Mouse (Mus musculus): ENCODE measurements around the gene Snrnp70. TPM values are rescaled to one million over a fixed set of nuclear protein-coding genes. Genes with fewer than 3 reads are reported as not detected.
"Not testable (repeated sequence)": the region's sequence is repeated elsewhere in the genome, so short reads cannot be mapped to it uniquely, and the experiment has no call there.

Snrnp70 gene
- polyA plus RNA-seq, 1 experiment from 2014 or later = 88.2 TPM

DNA sequence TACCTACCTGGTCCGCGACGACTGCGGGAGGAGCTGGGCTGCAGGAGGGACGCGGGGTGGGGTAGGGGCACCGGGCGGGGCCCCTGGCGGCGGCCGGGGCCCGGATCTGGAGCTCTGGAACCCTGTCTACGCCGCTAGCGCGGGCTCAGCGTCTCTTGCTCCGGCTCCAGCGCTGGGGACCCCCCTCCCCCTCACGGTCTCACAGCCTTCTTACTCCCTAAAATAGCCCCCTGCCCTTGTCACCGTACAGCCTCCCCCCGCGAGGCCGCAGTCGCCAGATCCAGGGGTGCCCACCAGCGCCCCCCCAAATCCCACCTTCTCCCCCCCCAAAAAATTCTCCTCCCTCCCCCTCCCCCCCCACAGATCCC lies 28.9 kb downstream of the Snrnp70 start, which contains the start of gene Ppfia3:
Gene Ppfia3 (minus strand): TSS at position 368 of the 368 bp plus-strand sequence.
- Histone ChIP-seq H3K27me3 (ENCODE audit: insufficient read depth, low read length) (peaks cover 60% of the 10 kb centered on the region), H3K9me3 (ENCODE audit: low read depth, low read length) (no peaks in the 10 kb centered on the region), H3K4me1 (ENCODE audit: insufficient read depth) (peaks cover 13% of the 10 kb centered on the region; the same call in 1 of the 2 replicates), H3K9ac (peak within 1 kb of the TSS; percentile 60), H3K36me3 (ENCODE audit: insufficient read depth) (no peaks in the 10 kb centered on the region), H3K27ac (ENCODE audit: low read depth) (peak within 1 kb of the TSS; percentile 34; the same call in 1 of the 2 replicates), H3K4me2 (peak within 1 kb of the TSS; percentile 98), H3K4me3 (ENCODE audit: low read depth, low read length) (peak within 1 kb of the TSS; percentile 57)
- no peak for TF ChIP-seq CTCF (IDR thresholded peaks at IDR 0.05; ENCODE audit: low read depth)
- WGBS = under 1% methylated on average over 26 of the region's 26 CpGs
- peak; percentile 21; the same call in 1 of the 2 replicates for ATAC-seq (ENCODE audit: insufficient read depth)
- peak; percentile 52 for DNase-seq

GRCm38 (mm10) chr7:45365742-45366651 lies 29.5 kb downstream of the Snrnp70 start:
- Histone ChIP-seq H3K27me3 (ENCODE audit: insufficient read depth, low read length) (peaks cover 66% of the 10 kb centered on the region), H3K9me3 (ENCODE audit: low read depth, low read length) (no peaks in the 10 kb centered on the region), H3K4me2 (peak overlapping the region; percentile 98), H3K36me3 (ENCODE audit: insufficient read depth) (no peaks in the 10 kb centered on the region), H3K4me1 (ENCODE audit: insufficient read depth) (peaks cover 14% of the 10 kb centered on the region; the same call in 1 of the 2 replicates), H3K27ac (ENCODE audit: low read depth) (no peak overlapping the region), H3K9ac (peak overlapping the region; percentile 60), H3K4me3 (ENCODE audit: low read depth, low read length) (peak overlapping the region; percentile 57)
- DNase-seq = peak; percentile 71
- no peak for ATAC-seq (ENCODE audit: insufficient read depth)
- 0 out of 2 replicates have a peak, but pooled peaks have one; percentile 15 for TF ChIP-seq CTCF (IDR thresholded peaks at IDR 0.05; ENCODE audit: low read depth)
- WGBS = 4% methylated on average over 33 of the region's 35 CpGs

DNA sequence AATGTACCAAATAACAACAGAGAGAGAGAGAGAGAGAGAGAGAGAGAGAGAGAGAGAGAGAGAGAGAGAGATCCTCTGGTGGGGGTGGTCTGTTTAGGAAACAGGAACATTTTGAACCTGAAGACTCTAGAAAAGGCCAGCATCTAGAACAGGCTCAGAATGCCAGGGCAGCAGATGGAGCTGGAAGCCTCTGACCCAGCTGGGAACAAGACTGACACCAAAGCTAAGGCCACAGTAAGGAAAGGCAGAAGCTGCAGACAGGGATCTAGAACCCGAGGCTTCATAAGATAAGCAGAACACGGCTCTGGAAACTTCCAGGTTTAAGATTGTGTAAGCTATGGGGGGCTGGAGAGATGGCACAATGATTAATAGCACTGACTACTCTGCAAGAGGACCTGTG lies 31.6 kb downstream of the Snrnp70 start:
- Histone ChIP-seq H3K4me3 (ENCODE audit: low read depth, low read length) (no peak overlapping the region), H3K4me1 (ENCODE audit: insufficient read depth) (peaks cover 14% of the 10 kb centered on the region; the same call in 1 of the 2 replicates), H3K36me3 (ENCODE audit: insufficient read depth) (no peaks in the 10 kb centered on the region), H3K27me3 (ENCODE audit: insufficient read depth, low read length) (peaks cover 62% of the 10 kb centered on the region), H3K9ac (no peak overlapping the region), H3K9me3 (ENCODE audit: low read depth, low read length) (no peaks in the 10 kb centered on the region), H3K4me2 (no peak overlapping the region), H3K27ac (ENCODE audit: low read depth) (no peak overlapping the region)
- TF ChIP-seq CTCF (IDR thresholded peaks at IDR 0.05; ENCODE audit: low read depth) = no peak
- no peak for DNase-seq
- 65% methylated on average over 2 of the region's 2 CpGs for WGBS
- ATAC-seq (ENCODE audit: insufficient read depth) = no peak

DNA sequence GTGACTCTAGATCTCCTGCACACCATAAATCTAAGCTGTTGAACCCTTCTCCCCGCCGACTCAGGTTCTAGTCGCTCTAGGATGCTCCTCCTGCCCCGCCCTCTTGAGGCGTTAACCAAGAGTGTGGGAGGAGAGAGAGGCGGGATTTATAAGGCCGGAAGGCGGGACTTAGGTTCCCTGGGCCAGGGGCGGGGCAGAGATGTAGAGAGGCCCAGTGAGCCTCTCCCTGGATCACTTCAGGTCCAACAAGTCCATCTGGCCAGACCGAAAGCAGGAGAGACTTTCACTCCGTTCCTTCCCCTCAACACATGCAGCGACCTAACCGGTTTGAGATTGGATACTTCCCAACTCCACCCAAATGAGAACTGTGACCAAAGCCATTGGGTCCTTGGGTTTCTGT lies 32.7 kb downstream of the Snrnp70 start:
- Histone ChIP-seq H3K27ac (ENCODE audit: low read depth) (no peak overlapping the region), H3K27me3 (ENCODE audit: insufficient read depth, low read length) (peaks cover 56% of the 10 kb centered on the region), H3K4me2 (no peak overlapping the region), H3K9me3 (ENCODE audit: low read depth, low read length) (no peaks in the 10 kb centered on the region), H3K36me3 (ENCODE audit: insufficient read depth) (no peaks in the 10 kb centered on the region), H3K4me3 (ENCODE audit: low read depth, low read length) (no peak overlapping the region), H3K4me1 (ENCODE audit: insufficient read depth) (peaks cover 14% of the 10 kb centered on the region; the same call in 1 of the 2 replicates), H3K9ac (no peak overlapping the region)
- TF ChIP-seq CTCF (IDR thresholded peaks at IDR 0.05; ENCODE audit: low read depth) = no peak
- DNase-seq (peak; percentile 79), ATAC-seq (ENCODE audit: insufficient read depth) (no peak)
- 6% methylated on average over 13 of the region's 13 CpGs for WGBS

DNA sequence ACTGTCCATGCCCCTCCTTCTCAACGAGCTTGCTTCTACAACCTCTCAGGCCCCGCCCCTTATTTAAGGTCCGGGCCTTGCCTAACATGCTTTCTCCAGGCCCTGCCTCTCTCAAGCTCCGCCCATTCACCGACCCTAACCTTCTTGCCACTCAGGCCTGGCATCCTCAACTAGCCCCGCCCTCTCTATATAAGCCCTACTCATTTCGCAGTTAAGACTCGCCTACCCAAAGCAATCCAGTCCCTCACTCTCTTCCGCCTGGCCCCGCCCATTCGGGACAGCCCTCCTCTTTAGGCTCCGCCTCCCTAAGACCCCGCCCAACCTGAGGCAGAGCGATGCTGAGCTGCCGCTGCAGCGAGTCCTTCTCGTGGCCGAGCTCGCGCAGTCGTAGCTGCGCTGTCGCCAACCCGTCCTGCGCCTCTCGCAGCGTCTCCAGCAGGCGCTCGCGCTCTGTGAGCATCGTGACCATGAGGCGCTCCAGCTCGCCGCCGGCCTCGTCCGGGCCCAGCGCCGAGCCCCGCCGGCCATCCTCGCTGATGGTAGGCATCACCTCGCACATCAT lies 34.2 kb downstream of the Snrnp70 start:
- TF ChIP-seq CTCF (IDR thresholded peaks at IDR 0.05; ENCODE audit: low read depth) = no peak
- ATAC-seq (ENCODE audit: insufficient read depth) (peak; percentile 84), DNase-seq (peak; percentile 94)
- Histone ChIP-seq H3K27ac (ENCODE audit: low read depth) (no peak overlapping the region), H3K4me2 (peak overlapping the region; percentile 89), H3K27me3 (ENCODE audit: insufficient read depth, low read length) (peaks cover 53% of the 10 kb centered on the region), H3K36me3 (ENCODE audit: insufficient read depth) (no peaks in the 10 kb centered on the region), H3K4me1 (ENCODE audit: insufficient read depth) (peaks cover 13% of the 10 kb centered on the region; the same call in 1 of the 2 replicates), H3K4me3 (ENCODE audit: low read depth, low read length) (peak overlapping the region; percentile 42), H3K9me3 (ENCODE audit: low read depth, low read length) (no peaks in the 10 kb centered on the region), H3K9ac (peak overlapping the region; percentile 48)
- WGBS = under 1% methylated on average over 43 of the region's 43 CpGs

DNA sequence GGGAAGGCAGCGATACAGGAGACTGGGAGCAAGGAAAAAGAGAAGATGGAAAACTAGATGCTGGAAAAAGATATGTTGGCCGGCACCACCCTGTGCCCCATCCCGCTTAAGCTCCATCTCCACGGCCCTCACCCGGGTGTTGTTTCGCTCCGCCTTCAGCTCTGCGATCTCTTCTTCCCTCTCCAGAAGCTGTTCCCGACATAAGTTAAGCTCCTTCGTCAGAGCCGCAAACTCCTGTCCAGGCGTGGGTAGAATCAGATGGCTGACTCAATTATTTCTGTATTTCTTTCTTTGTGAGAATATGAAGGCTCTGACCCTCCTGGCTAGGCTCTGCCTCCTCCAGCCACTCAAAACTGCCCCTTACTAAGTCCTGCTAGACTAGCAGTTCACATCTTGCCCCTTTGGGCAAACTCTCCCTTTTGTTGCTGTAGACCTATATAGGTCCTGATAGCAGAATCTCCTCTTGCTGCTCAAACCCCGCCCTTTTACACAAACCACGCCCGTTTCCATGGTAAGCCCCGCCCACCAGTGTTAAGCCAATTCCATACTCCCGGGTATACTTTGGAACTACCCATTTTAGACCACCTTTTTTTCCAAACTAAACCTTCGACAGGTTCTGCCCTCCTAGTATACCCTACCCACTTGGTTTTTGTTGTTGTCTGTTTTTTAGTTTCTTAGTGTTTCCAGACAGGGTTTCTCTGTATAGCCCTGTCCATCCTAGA lies 35.0 kb downstream of the Snrnp70 start:
- Histone ChIP-seq H3K4me1 (ENCODE audit: insufficient read depth) (peaks cover 7% of the 10 kb centered on the region; the same call in 1 of the 2 replicates), H3K36me3 (ENCODE audit: insufficient read depth) (no peaks in the 10 kb centered on the region), H3K9me3 (ENCODE audit: low read depth, low read length) (no peaks in the 10 kb centered on the region), H3K9ac (no peak overlapping the region), H3K4me3 (ENCODE audit: low read depth, low read length) (peak overlapping the region; percentile 42; the same call in 1 of the 2 replicates), H3K4me2 (peak overlapping the region; percentile 89), H3K27ac (ENCODE audit: low read depth) (no peak overlapping the region), H3K27me3 (ENCODE audit: insufficient read depth, low read length) (peaks cover 46% of the 10 kb centered on the region)
- TF ChIP-seq CTCF (IDR thresholded peaks at IDR 0.05; ENCODE audit: low read depth) = no peak
- DNase-seq = no peak
- WGBS = 48% methylated on average over 18 of the region's 18 CpGs
- no peak for ATAC-seq (ENCODE audit: insufficient read depth)

DNA sequence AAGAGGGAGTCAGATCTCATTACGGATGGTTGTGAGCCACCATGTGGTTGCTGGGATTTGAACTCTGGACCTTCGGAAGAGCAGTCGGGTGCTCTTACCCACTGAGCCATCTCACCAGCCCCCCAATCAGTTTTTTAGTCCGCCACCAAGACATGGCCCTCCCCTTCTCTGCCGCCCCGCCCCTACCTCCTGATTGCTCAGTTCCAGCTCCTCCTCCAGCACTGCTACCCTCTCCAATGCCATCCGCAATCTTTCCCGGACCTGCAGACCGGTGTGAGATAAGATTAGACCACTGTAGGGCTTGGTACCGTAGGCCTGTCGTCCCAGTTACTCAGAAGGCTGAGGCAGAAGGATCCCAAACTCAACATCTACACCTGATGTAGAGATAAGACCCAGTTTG lies 36.5 kb downstream of the Snrnp70 start:
- H3K4me2 ChIP-seq; H3K9me3 ChIP-seq (ENCODE audit: low read depth, low read length); H3K9ac ChIP-seq; H3K27ac ChIP-seq (ENCODE audit: low read depth); DNase-seq; ATAC-seq (ENCODE audit: insufficient read depth); H3K36me3 ChIP-seq (ENCODE audit: insufficient read depth); H3K4me1 ChIP-seq (ENCODE audit: insufficient read depth); H3K4me3 ChIP-seq (ENCODE audit: low read depth, low read length): not testable (repeated sequence)
- 54% methylated on average over 10 of the region's 11 CpGs for WGBS
- H3K27me3 ChIP-seq (ENCODE audit: insufficient read depth, low read length) = peaks cover 37% of the 10 kb centered on the region
